Mouse (Mus musculus) forebrain, embryonic 13.5 days (tissue): ENCODE results near the gene Rep15. TPM values are rescaled to one million over a fixed set of nuclear protein-coding genes. Genes with fewer than 3 reads are reported as not detected.
A peak's percentile ranks its signal among the peaks of the same experiment; 100 is the strongest.

ENCODE experiments used
- ATAC-seq: fragments of 200-750 bp; cut with Nextera tagmentation; 2 replicates; pipeline ENCODE4 v1.8.0; 2017
- H3K27ac ChIP-seq: fragments of 300-500 bp; sonication (generic); 2 replicates; pipeline ENCODE4 v1.5.1; 2015; ENCODE audit warnings: inconsistent platforms, mild to moderate bottlenecking, moderate library complexity
- H3K27me3 ChIP-seq: fragments of 300-500 bp; sonication (generic); 2 replicates; pipeline ENCODE4 v1.6.1; 2015; ENCODE audit warnings: mild to moderate bottlenecking, inconsistent platforms
- H3K36me3 ChIP-seq: fragments of 300-500 bp; sonication (generic); 2 replicates; pipeline ENCODE4 v1.6.1; 2015; ENCODE audit warnings: mild to moderate bottlenecking, inconsistent platforms; ENCODE audit not compliant: poor library complexity, severe bottlenecking
- H3K4me1 ChIP-seq: fragments of 300-500 bp; sonication (generic); 2 replicates; pipeline ENCODE4 v1.6.1; 2015; ENCODE audit warnings: inconsistent platforms
- H3K4me2 ChIP-seq: fragments of 300-500 bp; sonication (generic); 2 replicates; pipeline ENCODE4 v1.6.1; 2015; ENCODE audit warnings: inconsistent platforms, mild to moderate bottlenecking, moderate library complexity
- H3K4me3 ChIP-seq: fragments of 300-500 bp; sonication (generic); 2 replicates; pipeline ENCODE4 v1.5.1; 2015; ENCODE audit warnings: mild to moderate bottlenecking, inconsistent platforms
- H3K9ac ChIP-seq: fragments of 300-500 bp; sonication (generic); 2 replicates; pipeline ENCODE4 v1.6.1; 2015; ENCODE audit warnings: mild to moderate bottlenecking, inconsistent platforms
- H3K9me3 ChIP-seq: fragments of 300-500 bp; sonication (generic); replicated peaks from 2 replicates; pipeline ENCODE4 v1.6.1; 2016; ENCODE audit warnings: inconsistent platforms
- WGBS: fragments of 180-500 bp; shearing (Covaris S2); methylation state at CpG from one replicate; pipeline ENCODE4 v1.1.7; 2015; 5-methylcytosine and 5-hydroxymethylcytosine counted together
- polyA plus RNA-seq: library from polyadenylated mRNA; unstranded; fragments of >200 nt; fragmentation: Nextera tagmentation; extraction: Ambion mirVana; gene quantifications from 2 replicates; pipeline ENCODE4 v1.2.1, GENCODE M21; 2015

Gene Rep15
- polyA plus RNA-seq: 0.62 and 0.97 TPM in 2 replicates

- no peaks in the 10 kb centered on the region for H3K27me3 ChIP-seq
- WGBS: 29% methylated on average over 13 of the region's 13 CpGs
- H3K4me1 ChIP-seq: no peaks in the 10 kb centered on the region
- H3K9ac ChIP-seq: no peak within 1 kb of the TSS
- H3K4me3 ChIP-seq: no peak within 1 kb of the TSS
- no peaks in the 10 kb centered on the region for H3K9me3 ChIP-seq
- H3K36me3 ChIP-seq: no peaks in the 10 kb centered on the region; the same call in 1 of the 2 replicates
- no peak within 1 kb of the TSS for H3K27ac ChIP-seq
- H3K4me2 ChIP-seq: no peak within 1 kb of the TSS
- no peak for ATAC-seq
These were observed at the start of gene Rep15 for GRCm38 (mm10) chr6:147032303-147032925. Rep15 (plus strand) TSS chr6:147032584.

- peaks cover 27% of the 10 kb centered on the region for H3K4me1 ChIP-seq
- 75% methylated on average over 3 of the region's 3 CpGs for WGBS
- no peak overlapping the region for H3K4me2 ChIP-seq
- H3K4me3 ChIP-seq: no peak overlapping the region
- ATAC-seq: no peak
- no peaks in the 10 kb centered on the region for H3K9me3 ChIP-seq
- H3K27me3 ChIP-seq: no peaks in the 10 kb centered on the region
- no peaks in the 10 kb centered on the region for H3K36me3 ChIP-seq
- H3K9ac ChIP-seq: no peak overlapping the region
- no peak overlapping the region for H3K27ac ChIP-seq
These were observed 47.8 kb upstream of the Rep15 start for GRCm38 (mm10) chr6:146984569-146984968.

GRCm38 (mm10) chr6:146994236-146994635 lies 38.1 kb upstream of the Rep15 start:
- no peaks in the 10 kb centered on the region for H3K27me3 ChIP-seq
- H3K27ac ChIP-seq: no peak overlapping the region
- no peak overlapping the region for H3K9ac ChIP-seq
- 38% methylated on average over 5 of the region's 5 CpGs for WGBS
- peak; percentile 50; the same call in 1 of the 2 replicates for ATAC-seq
- no peaks in the 10 kb centered on the region for H3K4me1 ChIP-seq
- no peak overlapping the region for H3K4me3 ChIP-seq
- no peaks in the 10 kb centered on the region for H3K36me3 ChIP-seq
- H3K4me2 ChIP-seq: no peak overlapping the region
- H3K9me3 ChIP-seq: no peaks in the 10 kb centered on the region

GRCm38 (mm10) chr6:146995391-146995790 lies 37.0 kb upstream of the Rep15 start:
- no peaks in the 10 kb centered on the region for H3K4me1 ChIP-seq
- no peak for ATAC-seq

GRCm38 (mm10) chr6:146995878-146996277 lies 36.5 kb upstream of the Rep15 start:
- no peak overlapping the region for H3K4me3 ChIP-seq
- 83% methylated on average over 6 of the region's 6 CpGs for WGBS
- no peak overlapping the region for H3K4me2 ChIP-seq
- no peaks in the 10 kb centered on the region for H3K27me3 ChIP-seq
- no peaks in the 10 kb centered on the region for H3K4me1 ChIP-seq
- no peaks in the 10 kb centered on the region for H3K36me3 ChIP-seq
- H3K9me3 ChIP-seq: no peaks in the 10 kb centered on the region
- no peak overlapping the region for H3K27ac ChIP-seq
- ATAC-seq: no peak
- H3K9ac ChIP-seq: no peak overlapping the region

More at GRCm38 (mm10) chr6:146995391-146995790, 37.0 kb upstream of the Rep15 start:
- Histone ChIP-seq H3K4me2 (no peak overlapping the region), H3K9me3 (no peaks in the 10 kb centered on the region), H3K36me3 (no peaks in the 10 kb centered on the region), H3K27ac (no peak overlapping the region), H3K4me3 (no peak overlapping the region), H3K27me3 (no peaks in the 10 kb centered on the region), H3K9ac (no peak overlapping the region)
- WGBS: 93% methylated on average over 2 of the region's 2 CpGs

GRCm38 (mm10) chr6:146997006-146997405 lies 35.4 kb upstream of the Rep15 start:
- Histone ChIP-seq H3K4me1 (no peaks in the 10 kb centered on the region), H3K4me2 (no peak overlapping the region), H3K27me3 (no peaks in the 10 kb centered on the region), H3K27ac (no peak overlapping the region), H3K36me3 (no peaks in the 10 kb centered on the region), H3K9ac (no peak overlapping the region), H3K4me3 (no peak overlapping the region), H3K9me3 (no peaks in the 10 kb centered on the region)
- WGBS: 90% methylated on average over 6 of the region's 6 CpGs
- no peak for ATAC-seq

- no peak overlapping the region for H3K9ac ChIP-seq
- ATAC-seq: no peak
- 92% methylated on average over 4 of the region's 4 CpGs for WGBS
These were observed 33.7 kb upstream of the Rep15 start for GRCm38 (mm10) chr6:146998710-146999109.

GRCm38 (mm10) chr6:146999302-146999701 lies 33.1 kb upstream of the Rep15 start:
- H3K4me2 ChIP-seq: no peak overlapping the region
- no peaks in the 10 kb centered on the region for H3K9me3 ChIP-seq
- H3K36me3 ChIP-seq: no peaks in the 10 kb centered on the region
- H3K27ac ChIP-seq: no peak overlapping the region
- H3K27me3 ChIP-seq: no peaks in the 10 kb centered on the region
- no peak overlapping the region for H3K4me3 ChIP-seq
- no peaks in the 10 kb centered on the region for H3K4me1 ChIP-seq
- no peak overlapping the region for H3K9ac ChIP-seq
- 89% methylated on average over 9 of the region's 9 CpGs for WGBS
- no peak for ATAC-seq

More at GRCm38 (mm10) chr6:146998710-146999109, 33.7 kb upstream of the Rep15 start:
- no peak overlapping the region for H3K27ac ChIP-seq
- H3K4me1 ChIP-seq: no peaks in the 10 kb centered on the region
- H3K27me3 ChIP-seq: no peaks in the 10 kb centered on the region
- no peaks in the 10 kb centered on the region for H3K36me3 ChIP-seq
- H3K4me2 ChIP-seq: no peak overlapping the region
- H3K9me3 ChIP-seq: no peaks in the 10 kb centered on the region
- H3K4me3 ChIP-seq: no peak overlapping the region

GRCm38 (mm10) chr6:146999755-147000154 lies 32.6 kb upstream of the Rep15 start:
- H3K9ac ChIP-seq: no peak overlapping the region
- H3K4me3 ChIP-seq: no peak overlapping the region
- H3K9me3 ChIP-seq: no peaks in the 10 kb centered on the region
- H3K4me2 ChIP-seq: no peak overlapping the region
- no peaks in the 10 kb centered on the region for H3K27me3 ChIP-seq
- no peaks in the 10 kb centered on the region for H3K36me3 ChIP-seq
- WGBS: 78% methylated on average over 2 of the region's 2 CpGs
- H3K4me1 ChIP-seq: no peaks in the 10 kb centered on the region
- H3K27ac ChIP-seq: no peak overlapping the region
- ATAC-seq: no peak

- Histone ChIP-seq H3K4me3 (no peak overlapping the region), H3K4me1 (no peaks in the 10 kb centered on the region), H3K4me2 (no peak overlapping the region), H3K27me3 (no peaks in the 10 kb centered on the region), H3K9me3 (no peaks in the 10 kb centered on the region), H3K27ac (no peak overlapping the region), H3K9ac (no peak overlapping the region), H3K36me3 (no peaks in the 10 kb centered on the region)
- ATAC-seq: no peak
- WGBS: 57% methylated on average over 3 of the region's 3 CpGs
These were observed 24.2 kb upstream of the Rep15 start for GRCm38 (mm10) chr6:147008148-147008547.

GRCm38 (mm10) chr6:147010358-147010757 lies 22.0 kb upstream of the Rep15 start:
- H3K27me3 ChIP-seq: no peaks in the 10 kb centered on the region
- no peaks in the 10 kb centered on the region for H3K4me1 ChIP-seq
- H3K9ac ChIP-seq: no peak overlapping the region
- H3K27ac ChIP-seq: no peak overlapping the region
- no peaks in the 10 kb centered on the region for H3K36me3 ChIP-seq
- H3K4me3 ChIP-seq: no peak overlapping the region
- WGBS: 92% methylated on average over 6 of the region's 6 CpGs
- ATAC-seq: no peak
- H3K4me2 ChIP-seq: no peak overlapping the region
- H3K9me3 ChIP-seq: no peaks in the 10 kb centered on the region

- Histone ChIP-seq H3K9me3 (no peaks in the 10 kb centered on the region), H3K4me1 (no peaks in the 10 kb centered on the region), H3K27ac (no peak overlapping the region), H3K9ac (no peak overlapping the region), H3K4me2 (no peak overlapping the region), H3K36me3 (no peaks in the 10 kb centered on the region), H3K27me3 (no peaks in the 10 kb centered on the region), H3K4me3 (no peak overlapping the region)
- no peak for ATAC-seq
- 90% methylated on average over 15 of the region's 15 CpGs for WGBS
These were observed 21.4 kb upstream of the Rep15 start for GRCm38 (mm10) chr6:147010811-147011520.
